Mouse (Mus musculus) cerebellum, adult 11-12 months (tissue): ENCODE results near the gene Prpf40a.

Source experiments
- DNase-seq: peaks from one replicate; pipeline ENCODE4 v3.0.0; 2022

The Prpf40a gene

DNA sequence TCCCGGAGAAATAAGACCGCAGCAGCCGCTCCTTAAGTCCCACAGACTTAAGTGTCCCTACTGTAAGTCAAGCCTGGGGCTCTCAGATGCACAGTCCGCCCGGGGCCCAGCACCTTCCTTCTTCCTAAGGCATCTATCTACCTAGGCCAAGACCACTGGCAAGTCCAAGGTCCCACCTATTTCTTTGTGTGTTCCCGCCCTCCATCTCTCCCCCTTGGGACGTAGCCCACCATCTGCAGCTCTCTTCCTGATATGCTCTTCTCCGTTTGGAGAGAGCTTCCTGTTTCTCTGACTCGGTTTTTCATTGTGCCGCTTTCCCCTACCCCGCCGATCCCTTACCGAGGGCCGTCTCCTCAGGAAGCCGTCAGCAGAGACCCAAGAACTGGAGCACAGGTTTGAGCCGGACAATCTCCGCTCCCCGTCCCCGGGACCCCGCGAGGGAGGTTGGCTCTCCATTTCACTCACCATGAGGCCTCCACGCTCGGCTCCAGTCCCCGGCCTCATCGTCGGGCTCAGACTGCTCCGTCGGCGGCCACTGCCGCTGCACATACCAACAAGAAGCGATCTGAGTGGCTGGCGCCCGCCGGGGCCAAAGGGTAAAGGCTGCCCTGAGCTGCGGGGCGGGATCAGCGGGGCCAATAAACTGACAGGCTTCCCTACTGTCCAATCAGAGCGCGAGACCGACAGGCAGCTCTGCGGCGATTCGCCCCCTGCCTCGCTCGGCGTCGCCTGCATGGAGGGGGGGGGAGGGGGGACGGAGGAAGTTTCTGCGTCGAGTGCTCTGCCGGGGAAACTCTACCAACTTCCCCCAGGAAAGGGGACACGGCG lies at the start of gene Prpf40a:
Gene Prpf40a (minus strand): TSS at position 601 of the 828 bp plus-strand sequence.
- peak; percentile 99 for DNase-seq

GRCm38 (mm10) chr2:53222242-53222641 lies 31.2 kb upstream of the Prpf40a start:
- DNase-seq, result no peak

DNA sequence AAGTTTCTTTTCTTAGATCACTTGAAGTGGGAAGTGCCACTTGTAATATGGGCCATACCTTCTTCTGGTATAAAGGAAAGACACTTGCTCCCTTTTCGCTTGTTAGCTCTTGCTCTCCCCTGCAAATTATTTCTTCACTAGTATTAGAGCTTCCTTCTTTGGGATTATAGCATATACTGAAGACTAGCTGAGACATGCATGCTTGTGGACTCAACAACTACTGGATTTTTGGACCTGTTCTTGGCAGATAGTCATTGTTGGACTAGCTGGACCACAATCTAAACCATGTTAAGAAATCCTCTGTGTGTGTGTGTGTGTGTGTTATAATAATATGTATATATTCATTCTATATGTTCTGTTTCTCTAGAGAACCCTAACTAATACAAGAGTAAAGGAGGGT lies 22.4 kb upstream of the Prpf40a start:
- DNase-seq, result no peak

GRCm38 (mm10) chr2:53206749-53207148 lies 15.7 kb upstream of the Prpf40a start:
- no peak for DNase-seq

DNA sequence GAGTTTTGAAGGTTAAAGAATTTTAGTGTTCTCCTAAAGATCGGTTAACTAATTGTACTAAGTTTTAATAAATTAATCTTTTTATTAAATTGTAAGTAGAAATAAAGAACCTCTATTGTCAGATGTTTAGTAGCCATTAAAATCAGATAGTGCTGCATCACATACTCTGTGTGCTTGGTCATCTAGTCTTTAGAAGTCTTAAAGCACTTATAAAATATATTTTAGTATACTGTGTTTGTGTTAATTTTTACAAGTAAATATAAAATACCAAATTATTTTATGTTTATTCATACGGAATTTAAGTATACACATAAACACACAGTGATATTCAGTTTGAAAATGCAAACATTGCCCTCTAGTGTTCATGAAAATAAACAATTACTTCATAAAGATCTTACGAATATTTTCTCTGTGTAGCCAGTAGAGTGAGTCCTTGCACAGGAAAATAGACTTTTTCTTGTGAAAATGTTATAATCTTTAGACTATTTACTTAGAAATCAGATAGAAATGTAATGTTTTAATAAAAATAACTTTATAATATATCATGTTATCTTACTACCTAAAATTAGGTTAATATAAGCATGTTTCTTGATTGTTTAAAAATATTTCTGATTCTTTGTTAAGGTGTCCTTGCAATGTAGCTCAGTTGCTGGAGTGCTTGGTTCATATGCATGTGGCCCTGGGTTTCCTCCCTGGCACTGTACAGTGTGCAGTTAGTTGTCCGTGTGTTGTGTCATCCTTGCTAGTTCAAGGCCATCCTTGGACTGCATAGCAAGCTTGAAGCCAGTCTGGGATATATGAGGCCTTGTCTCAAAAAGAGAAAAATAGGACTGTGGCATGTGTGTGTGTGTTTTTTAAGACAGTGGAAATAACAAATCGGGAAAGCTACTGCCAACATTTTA lies 13.5 kb upstream of the Prpf40a start:
- DNase-seq, result no peak

DNA sequence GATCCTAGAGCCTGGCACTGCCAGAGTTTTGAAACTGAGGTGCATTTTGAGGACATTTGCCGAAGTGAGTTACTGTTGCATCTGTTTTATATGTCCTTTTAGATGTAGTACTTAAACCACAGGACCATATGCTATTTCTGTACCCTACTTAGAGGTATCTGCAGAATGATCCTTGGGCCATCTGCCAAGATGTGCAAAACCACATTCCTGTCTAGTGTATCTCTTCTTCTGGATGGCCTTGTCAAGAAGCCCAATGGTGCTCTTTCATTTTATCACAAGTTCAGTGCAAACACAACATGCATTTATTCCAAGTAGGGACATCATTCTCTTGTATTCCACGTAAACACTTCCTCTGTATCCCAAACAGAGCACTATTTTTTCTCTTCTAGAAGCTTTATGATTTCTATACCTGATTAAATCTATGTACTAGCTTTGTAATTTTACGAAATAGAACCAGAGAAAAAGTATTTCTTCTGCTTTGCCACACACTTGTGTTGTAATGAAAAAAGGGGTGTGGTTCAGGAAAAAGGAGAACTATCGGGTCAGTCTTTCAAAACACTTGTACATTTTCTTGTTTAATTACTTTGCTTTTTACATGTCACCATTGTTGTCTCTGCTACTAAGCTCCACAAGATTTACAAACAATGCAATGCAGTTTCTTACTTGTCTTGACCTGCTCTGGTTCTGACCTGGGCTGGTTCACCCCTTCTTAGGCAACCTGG lies 9.2 kb upstream of the Prpf40a start:
- DNase-seq, result no peak

GRCm38 (mm10) chr2:53199203-53199602 lies 8.1 kb upstream of the Prpf40a start:
- no peak for DNase-seq

DNA sequence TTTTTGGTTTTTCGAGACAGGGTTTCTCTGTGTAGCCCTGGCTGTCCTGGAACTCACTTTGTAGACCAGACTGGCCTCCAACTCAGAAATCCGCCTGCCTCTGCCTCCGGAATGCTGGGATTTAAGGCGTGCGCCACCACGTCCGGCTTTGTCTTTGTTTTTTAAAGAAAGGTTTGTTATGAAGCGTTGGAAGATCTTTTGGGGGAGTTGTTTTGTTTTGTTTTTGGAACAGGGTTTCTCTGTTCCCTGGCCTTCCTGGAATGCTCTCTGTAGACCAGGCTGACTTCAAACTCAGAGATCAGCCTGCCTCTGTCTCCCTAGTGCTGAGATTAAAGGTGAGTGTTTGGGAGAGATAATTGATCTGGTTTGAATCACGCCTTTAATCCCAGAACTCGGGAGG lies 5.3 kb upstream of the Prpf40a start:
- no peak for DNase-seq

GRCm38 (mm10) chr2:53192386-53192785 lies 1.3 kb upstream of the Prpf40a start:
- DNase-seq, result no peak

DNA sequence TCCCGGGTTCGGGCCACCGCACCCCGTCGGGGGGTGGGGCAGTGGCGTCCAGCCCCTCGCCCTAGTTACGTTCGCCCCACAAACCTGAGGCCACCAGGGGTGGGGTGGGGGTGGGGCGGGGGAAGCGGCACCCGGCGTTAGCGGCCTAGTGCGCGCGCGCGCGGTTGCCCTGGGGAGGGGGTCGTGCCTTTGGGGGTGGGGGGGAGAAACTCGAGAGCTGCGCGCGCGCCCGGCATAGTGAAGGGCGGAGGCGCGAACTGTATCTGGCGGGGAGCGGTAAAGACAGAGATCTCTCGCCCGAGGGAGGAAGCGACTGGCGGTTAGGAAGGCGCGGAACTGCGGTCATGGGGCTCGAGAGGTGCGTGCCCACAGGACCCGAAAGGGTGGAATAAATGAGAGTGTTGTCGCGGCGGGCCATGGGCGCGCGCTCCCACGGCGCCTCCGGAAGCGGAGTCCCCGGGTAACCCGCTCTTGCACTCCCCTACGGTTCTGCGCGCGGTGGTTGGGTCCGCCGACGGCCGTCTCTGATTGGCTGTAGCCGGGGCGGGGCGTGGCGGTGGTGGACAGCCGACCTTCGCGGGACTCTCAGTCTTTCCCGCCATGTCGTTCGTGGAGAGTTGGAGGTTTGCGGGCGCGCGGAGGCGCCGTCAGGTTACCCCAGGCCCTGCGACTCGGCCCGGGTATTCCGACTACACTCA lies 588 bp upstream of the Prpf40a start, which contains the start of gene Arl6ip6:
Gene Arl6ip6 (plus strand): TSS at position 204 of the 698 bp plus-strand sequence.
- peak; percentile 96 for DNase-seq

GRCm38 (mm10) chr2:53189811-53190210 lies 1.3 kb downstream of the Prpf40a start:
- DNase-seq, result peak; percentile 36

DNA sequence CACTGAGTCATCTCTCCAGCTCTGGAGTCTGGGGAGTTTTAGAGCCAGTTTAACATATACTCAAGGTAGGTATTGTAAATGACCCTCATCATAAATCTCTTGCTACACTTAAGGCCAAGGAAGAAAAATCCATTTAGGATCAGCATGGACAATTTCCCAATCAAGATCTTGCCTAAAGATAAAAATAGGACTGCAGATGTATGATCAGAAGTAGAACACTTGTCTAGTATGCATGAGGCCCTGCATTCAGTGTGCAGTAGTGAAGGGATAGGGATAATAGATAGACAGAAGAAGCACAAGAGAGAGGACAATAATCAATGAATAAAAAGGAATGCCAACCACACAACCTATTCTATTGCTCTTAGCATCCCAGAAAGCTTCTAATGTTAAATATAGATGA lies 11.2 kb downstream of the Prpf40a start:
- no peak for DNase-seq

DNA sequence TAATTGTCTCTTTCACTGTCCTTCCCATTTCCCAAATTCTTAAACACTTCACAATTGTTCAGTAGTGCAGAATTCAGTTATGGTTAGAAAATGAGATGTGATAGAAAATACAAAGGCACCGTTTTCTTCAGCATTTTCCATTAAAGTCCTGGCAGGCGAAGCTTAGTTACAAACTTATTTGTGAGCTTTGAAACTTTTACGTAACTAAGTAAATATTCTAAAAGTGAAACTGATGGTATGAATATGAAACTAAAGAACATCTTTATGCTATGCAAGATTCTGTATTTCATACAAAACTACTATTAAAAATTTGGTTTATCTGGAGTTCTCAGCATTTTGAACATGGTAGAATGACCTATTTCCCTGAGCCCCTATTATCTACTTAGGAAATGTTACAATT lies 12.1 kb downstream of the Prpf40a start:
- DNase-seq, result no peak

- no peak for DNase-seq
These were observed 17.1 kb downstream of the Prpf40a start for GRCm38 (mm10) chr2:53173966-53174365.

DNA sequence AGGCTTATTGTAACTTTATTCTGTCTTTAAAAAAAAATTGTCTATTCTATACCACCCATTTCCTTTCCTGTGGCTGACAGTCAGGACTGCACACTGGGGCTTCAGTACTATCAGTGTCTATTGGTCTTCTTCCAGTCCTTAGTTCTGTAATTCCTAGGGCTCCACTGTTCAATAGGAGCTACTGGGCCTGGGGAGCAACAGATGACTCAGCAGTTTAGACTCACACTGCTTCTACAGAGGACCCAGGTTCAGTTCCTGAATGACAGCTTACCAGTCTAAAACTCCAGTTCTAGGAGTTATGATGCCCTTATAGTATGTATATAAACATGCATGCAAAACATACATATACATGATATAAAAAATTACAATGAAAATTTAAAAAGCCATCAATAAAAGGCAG lies 44.2 kb downstream of the Prpf40a start:
- DNase-seq, result no peak

GRCm38 (mm10) chr2:53131567-53131966 lies 59.5 kb downstream of the Prpf40a start:
- DNase-seq, result no peak

- no peak for DNase-seq
These were observed 62.0 kb downstream of the Prpf40a start for GRCm38 (mm10) chr2:53129070-53129469.

GRCm38 (mm10) chr2:53125998-53126397 lies 65.1 kb downstream of the Prpf40a start:
- no peak for DNase-seq

DNA sequence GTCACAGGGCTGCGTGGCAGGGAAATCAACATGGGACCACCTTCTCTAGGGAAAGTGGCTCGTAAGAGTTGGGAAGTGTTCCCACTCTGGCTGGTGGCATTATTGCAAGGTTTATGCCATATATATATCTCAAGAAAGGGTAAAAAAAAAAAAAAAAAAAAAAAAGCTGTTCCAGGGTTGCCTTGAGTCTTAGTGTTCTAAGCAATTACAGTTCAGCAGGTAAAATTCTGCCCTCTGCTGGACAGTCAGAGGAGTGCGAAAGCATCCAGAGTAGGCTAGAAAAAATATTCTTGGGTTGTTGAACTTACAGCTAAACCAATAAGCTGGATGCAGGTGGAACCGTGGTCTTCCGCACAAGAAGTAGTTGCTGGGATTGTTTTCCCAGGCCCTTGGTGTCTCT lies 69.3 kb downstream of the Prpf40a start:
- DNase-seq, result no peak

DNA sequence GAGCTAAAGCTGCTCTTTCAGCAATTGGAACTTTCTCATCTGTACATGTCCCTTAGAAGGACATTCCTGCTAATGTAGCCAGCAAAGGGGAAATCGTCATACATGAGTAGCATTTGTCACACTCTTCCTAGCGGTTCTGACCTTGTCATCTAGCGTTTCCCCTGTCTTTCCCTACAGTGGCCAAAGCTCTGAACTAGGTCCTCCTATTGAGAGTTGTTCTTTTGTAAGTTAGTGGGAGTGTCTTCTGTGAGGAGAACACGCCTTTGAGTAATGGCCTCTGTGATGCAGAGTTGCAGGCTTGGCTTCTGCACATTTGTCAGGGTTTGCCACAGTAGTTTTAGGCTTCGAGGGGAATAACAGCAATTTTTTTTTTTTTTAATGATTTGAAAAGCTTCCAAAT lies 82.5 kb downstream of the Prpf40a start:
- no peak for DNase-seq

DNA sequence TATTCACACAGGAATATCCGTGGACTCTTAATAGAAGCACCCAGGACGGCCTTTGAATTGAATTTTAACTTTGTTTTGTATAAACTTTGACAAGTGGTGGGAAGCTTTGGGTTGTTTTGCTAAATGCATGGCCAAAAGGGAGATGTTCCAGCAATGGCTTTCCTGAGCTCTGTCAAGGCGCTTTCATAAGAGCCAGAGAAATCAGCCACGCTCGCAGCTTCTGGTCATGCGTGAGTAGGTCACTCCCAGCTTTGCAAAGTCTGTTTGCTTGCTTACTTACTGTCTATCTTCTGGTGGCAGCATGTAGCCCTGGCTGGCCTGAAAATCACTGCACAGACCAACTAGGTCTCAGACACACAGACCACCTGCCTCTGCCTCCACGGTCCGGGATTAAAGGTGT lies 84.6 kb downstream of the Prpf40a start:
- DNase-seq, result no peak

DNA sequence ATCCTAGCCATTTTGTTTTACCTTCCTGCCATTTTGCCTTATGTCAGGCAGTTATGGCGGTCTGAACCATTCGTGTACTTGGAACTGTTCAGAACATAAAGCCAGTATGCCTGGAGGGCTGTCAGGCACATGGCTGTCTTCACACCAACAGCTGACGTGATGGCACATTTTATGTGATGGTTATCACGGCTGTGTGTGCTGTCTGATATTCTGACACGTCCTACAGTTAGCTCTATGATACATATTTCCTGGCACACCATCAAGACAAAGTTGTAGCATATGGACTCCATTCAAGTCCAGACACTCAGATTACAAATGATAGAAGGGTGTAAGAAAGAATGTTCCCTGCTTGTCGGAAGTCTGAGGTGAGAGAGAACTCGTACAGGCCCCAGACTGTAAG lies 85.0 kb downstream of the Prpf40a start:
- no peak for DNase-seq

DNA sequence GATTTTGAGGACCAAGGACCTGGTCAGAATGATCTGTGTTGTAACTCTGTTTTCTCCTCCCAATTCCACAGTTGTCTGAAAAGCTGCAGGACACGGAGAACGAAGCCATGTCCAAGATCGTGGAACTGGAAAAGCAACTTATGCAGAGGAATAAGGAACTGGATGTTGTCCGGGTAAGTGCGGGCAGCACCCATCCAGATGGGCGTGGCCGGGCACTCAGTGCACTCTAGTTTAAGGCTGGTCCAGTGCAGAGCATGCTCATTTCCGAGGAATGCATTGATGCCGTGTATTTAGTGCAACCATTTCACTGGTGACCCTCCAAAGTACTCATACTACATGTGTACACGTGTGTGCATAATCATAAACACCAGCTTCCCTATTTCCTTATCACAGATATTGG lies 85.7 kb downstream of the Prpf40a start:
- DNase-seq, result no peak
